Mouse (Mus musculus): ENCODE results near the gene Gm49380. TPM values are rescaled to one million over a fixed set of nuclear protein-coding genes. Genes with fewer than 3 reads are reported as not detected.
"Not testable (repeated sequence)": the region's sequence is repeated elsewhere in the genome, so short reads cannot be mapped to it uniquely, and the experiment has no call there.

Gene Gm49380
- polyA plus RNA-seq, 1 experiment from 2014 or later: 0.11 TPM

DNA sequence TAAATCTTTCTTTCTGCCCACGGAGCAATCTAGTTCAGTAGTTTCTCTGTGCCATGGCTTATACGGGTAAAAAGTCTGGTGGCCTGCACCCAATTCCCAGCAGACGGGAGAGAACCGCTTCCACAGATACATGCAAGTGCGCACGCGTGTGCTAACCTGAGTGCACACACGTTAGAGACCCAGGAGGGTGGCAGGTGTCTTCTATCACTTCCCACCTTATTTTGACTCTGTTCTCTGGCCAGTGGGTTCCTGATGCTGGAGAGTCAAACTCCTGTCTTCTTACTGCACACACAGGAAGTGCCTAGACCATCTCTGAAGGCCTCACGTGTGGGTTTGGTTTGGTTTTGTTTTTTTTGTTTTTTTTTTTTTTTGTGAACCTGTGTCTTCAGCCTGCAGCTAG is 2.3 kb upstream of the Gm49380 start:
- H3K9ac ChIP-seq (ENCODE audit: low read length): no peak overlapping the region
- H3K9me3 ChIP-seq (replicated peaks; ENCODE audit: control insufficient read depth, low read length): no peaks in the 10 kb centered on the region
- H3K4me1 ChIP-seq (ENCODE audit: control insufficient read depth, insufficient read depth, low read length): no peaks in the 10 kb centered on the region; the same call in 1 of the 2 replicates
- H3K4me3 ChIP-seq (ENCODE audit: low read depth, low read length): no peak overlapping the region
- H3K4me2 ChIP-seq (ENCODE audit: low read length): no peak overlapping the region
- 93% methylated on average over 9 of the region's 9 CpGs for WGBS
- no peaks in the 10 kb centered on the region for H3K36me3 ChIP-seq (ENCODE audit: control insufficient read depth, insufficient read depth, low read length)
- H3K27ac ChIP-seq (ENCODE audit: low read depth, low read length): no peak overlapping the region
- H3K27me3 ChIP-seq (replicated peaks; ENCODE audit: control insufficient read depth, insufficient read depth, low read length): no peaks in the 10 kb centered on the region
- DNase-seq (ENCODE audit: low spot score) (no peak), ATAC-seq (no peak)

DNA sequence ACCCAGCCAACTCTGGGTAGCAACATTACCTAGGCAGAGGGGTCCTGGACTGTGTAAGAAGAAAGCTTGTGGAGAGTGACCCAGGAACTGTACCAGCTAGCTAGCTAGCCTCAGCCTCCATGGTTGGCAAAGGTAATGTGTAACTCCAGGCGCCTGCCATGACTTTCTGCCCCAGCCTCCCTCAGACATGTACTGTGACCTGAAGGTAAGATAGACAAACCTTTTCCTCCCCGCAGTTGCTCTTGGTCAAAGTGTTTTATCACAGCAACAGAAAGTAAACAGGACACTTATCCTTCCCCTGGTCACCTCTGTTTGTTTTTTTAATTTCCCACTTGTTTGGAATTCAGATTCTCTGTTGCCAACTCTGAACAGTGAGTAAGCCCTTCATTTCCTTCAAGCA is 1.2 kb upstream of the Gm49380 start:
- Histone ChIP-seq H3K4me2 (ENCODE audit: low read length) (no peak overlapping the region), H3K27me3 (replicated peaks; ENCODE audit: control insufficient read depth, insufficient read depth, low read length) (no peaks in the 10 kb centered on the region), H3K27ac (ENCODE audit: low read depth, low read length) (no peak overlapping the region), H3K36me3 (ENCODE audit: control insufficient read depth, insufficient read depth, low read length) (no peaks in the 10 kb centered on the region), H3K9me3 (replicated peaks; ENCODE audit: control insufficient read depth, low read length) (no peaks in the 10 kb centered on the region), H3K4me3 (ENCODE audit: low read depth, low read length) (no peak overlapping the region), H3K9ac (ENCODE audit: low read length) (no peak overlapping the region), H3K4me1 (ENCODE audit: control insufficient read depth, insufficient read depth, low read length) (peaks cover 9% of the 10 kb centered on the region)
- WGBS: 93% methylated on average over 2 of the region's 2 CpGs
- DNase-seq (ENCODE audit: low spot score) (no peak), ATAC-seq (no peak)

DNA sequence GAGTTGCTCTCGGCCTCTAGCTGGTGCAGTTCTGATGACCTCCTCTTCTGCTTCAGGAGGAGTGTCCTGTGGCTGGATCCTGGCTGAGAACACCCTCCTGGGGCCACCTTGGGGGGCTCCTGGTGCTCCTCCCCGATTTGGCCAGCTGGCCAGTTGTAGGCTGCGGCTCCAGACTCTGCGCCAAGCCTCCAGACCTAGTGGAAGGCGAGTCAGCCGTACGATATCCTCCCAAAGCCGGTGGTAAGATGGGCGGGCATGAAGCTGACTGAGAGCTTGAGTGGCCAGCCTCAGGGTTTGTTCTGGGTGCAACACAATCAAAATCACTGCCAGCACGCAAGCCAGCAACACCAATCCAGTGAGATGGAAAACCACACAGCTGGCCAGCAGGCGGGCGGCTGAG is 1.4 kb downstream of the Gm49380 start:
- Histone ChIP-seq H3K4me1 (ENCODE audit: control insufficient read depth, insufficient read depth, low read length) (peaks cover 20% of the 10 kb centered on the region), H3K4me3 (ENCODE audit: low read depth, low read length) (peak overlapping the region; percentile 62; the same call in 1 of the 2 replicates), H3K4me2 (ENCODE audit: low read length) (peak overlapping the region; percentile 45)
- 72% methylated on average over 9 of the region's 12 CpGs for WGBS
- H3K27me3 ChIP-seq (replicated peaks; ENCODE audit: control insufficient read depth, insufficient read depth, low read length); DNase-seq (ENCODE audit: low spot score); H3K9ac ChIP-seq (ENCODE audit: low read length); ATAC-seq; H3K27ac ChIP-seq (ENCODE audit: low read depth, low read length); H3K36me3 ChIP-seq (ENCODE audit: control insufficient read depth, insufficient read depth, low read length); H3K9me3 ChIP-seq (replicated peaks; ENCODE audit: control insufficient read depth, low read length): not testable (repeated sequence)

DNA sequence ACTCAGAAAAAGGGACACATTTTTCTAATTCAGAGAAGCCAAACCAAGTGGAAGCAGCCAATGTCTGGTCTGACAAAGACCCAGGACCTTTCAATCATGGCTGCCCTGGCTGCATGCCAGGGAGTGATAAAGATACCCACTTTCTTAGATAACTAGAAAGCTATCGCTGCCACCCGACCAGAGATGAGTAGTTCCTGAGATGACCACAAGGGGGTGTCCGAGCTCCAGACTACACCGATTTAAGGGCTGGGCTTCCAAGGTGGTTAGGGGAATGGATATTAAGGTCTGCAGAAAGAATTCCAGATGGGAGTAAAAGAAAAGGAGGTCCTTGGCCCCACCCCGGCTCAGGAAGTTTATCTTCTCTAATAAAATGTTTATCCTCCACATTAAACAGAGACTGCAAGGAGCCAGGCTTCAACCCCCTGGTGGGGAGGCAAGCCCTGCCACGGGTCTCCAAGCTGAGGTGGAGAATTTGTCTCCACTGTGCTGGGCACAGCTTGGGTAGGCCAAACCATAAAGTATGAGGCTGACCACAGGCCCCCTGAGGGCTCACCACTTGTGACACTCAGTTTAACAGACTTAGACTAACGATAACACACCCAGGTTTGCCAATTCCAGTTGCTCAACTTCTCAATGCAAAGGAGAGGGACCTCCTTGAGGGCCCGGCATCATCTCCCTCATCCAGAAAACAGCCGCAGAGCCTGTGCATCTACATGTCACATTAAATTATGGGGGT is 3.8 kb downstream of the Gm49380 start:
- WGBS: 34% methylated on average over 9 of the region's 9 CpGs

DNA sequence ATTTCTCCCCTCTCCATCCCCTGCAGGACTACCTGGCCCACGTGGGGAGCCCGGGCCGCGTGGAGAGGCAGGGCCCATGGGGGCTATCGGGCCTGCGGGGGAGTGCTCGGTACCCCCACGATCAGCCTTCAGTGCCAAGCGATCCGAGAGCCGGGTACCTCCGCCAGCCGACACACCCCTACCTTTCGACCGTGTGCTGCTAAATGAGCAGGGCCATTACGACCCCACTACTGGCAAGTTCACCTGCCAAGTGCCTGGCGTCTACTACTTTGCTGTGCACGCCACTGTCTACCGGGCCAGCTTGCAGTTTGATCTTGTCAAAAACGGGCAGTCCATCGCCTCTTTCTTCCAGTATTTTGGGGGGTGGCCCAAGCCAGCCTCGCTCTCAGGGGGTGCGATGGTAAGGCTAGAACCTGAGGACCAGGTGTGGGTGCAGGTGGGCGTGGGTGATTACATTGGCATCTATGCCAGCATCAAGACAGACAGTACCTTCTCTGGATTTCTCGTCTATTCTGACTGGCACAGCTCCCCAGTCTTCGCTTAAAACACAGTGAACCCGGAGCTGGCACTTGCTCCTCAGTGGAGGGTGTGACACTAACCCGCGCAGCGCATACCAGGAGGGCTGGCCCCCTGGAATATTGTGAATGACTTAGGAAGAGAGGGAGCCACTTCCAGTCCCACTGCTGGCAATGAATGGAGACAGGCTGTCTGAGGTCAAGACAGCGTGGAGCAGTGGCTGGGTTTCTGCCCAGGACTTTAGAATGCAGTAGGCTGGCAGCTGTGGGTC is 4.8 kb downstream of the Gm49380 start:
- Histone ChIP-seq H3K9ac (ENCODE audit: low read length) (peak overlapping the region; percentile 49; the same call in 1 of the 2 replicates), H3K36me3 (ENCODE audit: control insufficient read depth, insufficient read depth, low read length) (peaks cover 12% of the 10 kb centered on the region; the same call in 1 of the 2 replicates), H3K4me1 (ENCODE audit: control insufficient read depth, insufficient read depth, low read length) (peaks cover 22% of the 10 kb centered on the region), H3K27me3 (replicated peaks; ENCODE audit: control insufficient read depth, insufficient read depth, low read length) (no peaks in the 10 kb centered on the region), H3K4me3 (ENCODE audit: low read depth, low read length) (no peak overlapping the region), H3K4me2 (ENCODE audit: low read length) (peak overlapping the region; percentile 39), H3K27ac (ENCODE audit: low read depth, low read length) (no peak overlapping the region), H3K9me3 (replicated peaks; ENCODE audit: control insufficient read depth, low read length) (no peaks in the 10 kb centered on the region)
- DNase-seq (ENCODE audit: low spot score) (no peak), ATAC-seq (no peak)
- 76% methylated on average over 31 of the region's 31 CpGs for WGBS

More for the DNA sequence above, 3.8 kb downstream of the Gm49380 start:
- peaks cover 12% of the 10 kb centered on the region; the same call in 1 of the 2 replicates for H3K36me3 ChIP-seq (ENCODE audit: control insufficient read depth, insufficient read depth, low read length)
- no peak overlapping the region for H3K4me3 ChIP-seq (ENCODE audit: low read depth, low read length)
- H3K9me3 ChIP-seq (replicated peaks; ENCODE audit: control insufficient read depth, low read length): no peaks in the 10 kb centered on the region
- DNase-seq (ENCODE audit: low spot score) (peak; percentile 84), ATAC-seq (no peak)
- no peaks in the 10 kb centered on the region for H3K27me3 ChIP-seq (replicated peaks; ENCODE audit: control insufficient read depth, insufficient read depth, low read length)
- H3K4me1 ChIP-seq (ENCODE audit: control insufficient read depth, insufficient read depth, low read length): peaks cover 22% of the 10 kb centered on the region
- H3K27ac ChIP-seq (ENCODE audit: low read depth, low read length): no peak overlapping the region
- H3K4me2 ChIP-seq (ENCODE audit: low read length): peak overlapping the region; percentile 34
- H3K9ac ChIP-seq (ENCODE audit: low read length): peak overlapping the region; percentile 49; the same call in 1 of the 2 replicates

DNA sequence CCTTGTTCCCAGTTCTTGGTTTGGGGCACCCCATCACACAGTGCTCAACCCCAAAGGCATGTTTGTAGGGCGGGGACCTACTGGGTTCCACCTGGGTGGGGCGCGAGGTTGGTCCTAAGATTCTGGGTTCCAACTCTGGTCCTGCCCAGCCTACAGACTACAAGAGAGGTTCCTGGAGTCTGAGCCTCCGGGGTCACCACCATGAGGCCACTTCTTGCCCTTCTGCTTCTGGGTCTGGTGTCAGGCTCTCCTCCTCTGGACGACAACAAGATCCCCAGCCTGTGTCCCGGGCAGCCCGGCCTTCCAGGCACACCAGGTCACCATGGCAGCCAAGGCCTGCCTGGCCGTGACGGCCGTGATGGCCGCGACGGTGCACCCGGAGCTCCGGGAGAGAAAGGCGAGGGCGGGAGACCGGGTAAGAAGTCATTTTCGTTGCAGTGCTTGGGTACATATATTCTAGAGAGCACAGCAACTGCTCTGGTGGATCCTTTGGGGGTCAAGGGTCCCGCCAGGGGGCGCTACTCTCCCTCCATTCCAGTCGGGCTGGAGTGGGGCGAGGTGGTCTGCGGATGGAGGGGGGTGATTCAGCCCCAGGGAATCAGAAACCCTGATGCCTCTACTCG is 5.6 kb downstream of the Gm49380 start:
- Histone ChIP-seq H3K27ac (ENCODE audit: low read depth, low read length) (peak overlapping the region; percentile 29; the same call in 1 of the 2 replicates), H3K9me3 (replicated peaks; ENCODE audit: control insufficient read depth, low read length) (no peaks in the 10 kb centered on the region), H3K4me3 (ENCODE audit: low read depth, low read length) (peak overlapping the region; percentile 2; the same call in 1 of the 2 replicates), H3K4me1 (ENCODE audit: control insufficient read depth, insufficient read depth, low read length) (peaks cover 22% of the 10 kb centered on the region), H3K9ac (ENCODE audit: low read length) (peak overlapping the region; percentile 4; the same call in 1 of the 2 replicates), H3K36me3 (ENCODE audit: control insufficient read depth, insufficient read depth, low read length) (peaks cover 12% of the 10 kb centered on the region; the same call in 1 of the 2 replicates), H3K27me3 (replicated peaks; ENCODE audit: control insufficient read depth, insufficient read depth, low read length) (no peaks in the 10 kb centered on the region), H3K4me2 (ENCODE audit: low read length) (peak overlapping the region; percentile 39)
- WGBS: 29% methylated on average over 24 of the region's 25 CpGs
- ATAC-seq (no peak; the same call in 1 of the 2 replicates), DNase-seq (ENCODE audit: low spot score) (no peak)

DNA sequence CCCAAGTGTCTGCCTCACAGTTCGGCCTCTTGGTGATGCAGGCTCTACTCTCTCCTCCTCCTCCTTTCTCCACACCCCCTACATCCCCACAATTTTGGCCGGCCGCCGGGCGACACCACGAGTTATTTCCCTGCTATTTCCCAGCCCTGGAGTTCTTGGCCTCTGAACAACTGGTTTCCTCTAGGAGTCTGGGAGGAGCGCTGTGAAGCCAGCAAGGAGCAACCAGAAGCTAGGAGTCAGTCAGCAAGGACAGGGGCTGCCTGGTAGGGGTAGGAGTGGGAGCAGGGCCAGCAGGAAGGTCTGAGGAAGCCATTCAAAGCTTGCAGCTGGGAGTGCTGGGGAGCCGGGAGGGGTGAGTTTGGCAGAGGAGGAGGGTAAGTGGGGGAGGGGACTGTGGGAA is 6.2 kb downstream of the Gm49380 start, which contains the start of gene C1qtnf5:
Gene C1qtnf5, plus strand, starts transcription at position 136 of the 400 bp plus-strand sequence.
- peak within 1 kb of the TSS; percentile 39 for H3K4me2 ChIP-seq (ENCODE audit: low read length)

DNA sequence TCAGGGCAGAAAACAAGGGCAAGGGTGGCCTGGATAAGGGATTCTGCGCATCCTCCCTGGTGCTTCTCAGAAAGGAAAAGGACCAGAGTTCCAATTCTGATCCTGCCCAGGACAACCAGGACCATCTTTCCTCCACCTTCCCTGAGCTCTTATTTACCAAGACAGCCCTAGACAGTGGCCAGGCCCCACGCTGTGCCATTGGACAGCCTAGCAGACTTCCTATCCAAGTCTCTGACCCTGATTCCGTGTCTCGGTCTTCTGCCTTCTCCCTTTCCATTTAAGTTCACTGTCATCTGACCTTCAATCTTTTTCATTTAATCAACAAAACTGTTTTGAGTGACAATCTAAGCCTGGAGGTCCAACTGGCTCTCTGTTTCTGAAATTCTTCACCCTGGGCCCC is 6.7 kb downstream of the Gm49380 start:
- H3K4me1 ChIP-seq (ENCODE audit: control insufficient read depth, insufficient read depth, low read length): peaks cover 22% of the 10 kb centered on the region
- WGBS: 68% methylated on average over 4 of the region's 4 CpGs
- no peak for ATAC-seq

More for the DNA sequence above, 6.2 kb downstream of the Gm49380 start, which contains the start of gene C1qtnf5:
- Histone ChIP-seq H3K9me3 (replicated peaks; ENCODE audit: control insufficient read depth, low read length) (no peaks in the 10 kb centered on the region), H3K36me3 (ENCODE audit: control insufficient read depth, insufficient read depth, low read length) (peaks cover 12% of the 10 kb centered on the region; the same call in 1 of the 2 replicates), H3K4me3 (ENCODE audit: low read depth, low read length) (peak within 1 kb of the TSS; percentile 2; the same call in 1 of the 2 replicates), H3K27me3 (replicated peaks; ENCODE audit: control insufficient read depth, insufficient read depth, low read length) (no peaks in the 10 kb centered on the region), H3K27ac (ENCODE audit: low read depth, low read length) (peak within 1 kb of the TSS; percentile 49; the same call in 1 of the 2 replicates), H3K4me1 (ENCODE audit: control insufficient read depth, insufficient read depth, low read length) (peaks cover 22% of the 10 kb centered on the region), H3K9ac (ENCODE audit: low read length) (peak within 1 kb of the TSS; percentile 4; the same call in 1 of the 2 replicates)
- DNase-seq (ENCODE audit: low spot score) (peak; percentile 75), ATAC-seq (peak; percentile 45)
- 25% methylated on average over 8 of the region's 8 CpGs for WGBS

More for the DNA sequence above, 6.7 kb downstream of the Gm49380 start:
- Histone ChIP-seq H3K36me3 (ENCODE audit: control insufficient read depth, insufficient read depth, low read length) (peaks cover 12% of the 10 kb centered on the region; the same call in 1 of the 2 replicates), H3K4me3 (ENCODE audit: low read depth, low read length) (no peak overlapping the region), H3K27ac (ENCODE audit: low read depth, low read length) (peak overlapping the region; percentile 49; the same call in 1 of the 2 replicates), H3K4me2 (ENCODE audit: low read length) (no peak overlapping the region; the same call in 1 of the 2 replicates), H3K9me3 (replicated peaks; ENCODE audit: control insufficient read depth, low read length) (no peaks in the 10 kb centered on the region), H3K9ac (ENCODE audit: low read length) (no peak overlapping the region), H3K27me3 (replicated peaks; ENCODE audit: control insufficient read depth, insufficient read depth, low read length) (no peaks in the 10 kb centered on the region)
- no peak for DNase-seq (ENCODE audit: low spot score)
